Mouse (Mus musculus) cerebellum, adult 11-12 months (tissue): ENCODE data around the gene Zfp771.
A peak's percentile ranks its signal among the peaks of the same experiment; 100 is the strongest.

Source experiments
- DNase-seq: peaks from one replicate; pipeline ENCODE4 v3.0.0; 2022

The Zfp771 gene

DNA sequence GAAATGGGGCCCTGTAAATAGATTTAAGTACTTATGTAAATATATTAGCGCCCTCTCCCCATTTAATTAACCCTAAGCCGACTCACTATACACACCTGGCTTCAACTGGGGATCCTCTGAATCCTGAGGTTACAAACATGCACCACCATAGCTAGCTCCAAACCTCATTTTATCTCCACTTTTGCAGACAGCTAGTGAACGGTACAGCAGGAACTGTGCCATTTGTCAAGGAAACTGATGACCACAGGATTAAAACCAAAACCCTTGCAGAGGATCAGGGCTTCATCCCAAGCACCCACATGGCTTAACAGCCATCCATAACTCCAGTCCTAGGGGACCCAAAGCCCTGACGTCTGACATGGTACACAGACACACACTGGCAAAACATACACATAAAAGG is 10.9 kb downstream of the Zfp771 start:
- no peak for DNase-seq

- DNase-seq = no peak
Measured at GRCm38 (mm10) chr7:127255965-127256364, 11.9 kb downstream of the Zfp771 start.

DNA sequence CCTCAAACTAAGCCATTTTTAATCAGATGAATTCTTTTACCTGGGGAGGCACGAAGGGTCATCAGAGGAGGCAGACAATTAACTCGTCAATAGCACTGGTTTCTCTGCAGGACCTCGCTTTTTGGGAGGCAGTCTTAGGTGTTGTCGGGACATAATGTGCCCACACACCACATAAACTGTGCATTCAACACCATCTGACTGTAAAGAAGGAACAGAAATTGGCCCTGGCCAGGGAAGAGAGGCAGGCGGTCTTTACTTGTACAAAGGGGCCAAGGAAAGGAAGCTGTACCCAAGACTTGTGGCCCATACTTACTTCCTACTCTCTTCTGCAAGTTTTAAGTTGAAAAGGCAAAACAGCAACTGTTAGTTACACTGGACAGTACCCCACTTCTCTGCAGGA is 12.4 kb downstream of the Zfp771 start:
- no peak for DNase-seq

- DNase-seq = no peak
Measured at GRCm38 (mm10) chr7:127259186-127259905, 15.3 kb downstream of the Zfp771 start.

DNA sequence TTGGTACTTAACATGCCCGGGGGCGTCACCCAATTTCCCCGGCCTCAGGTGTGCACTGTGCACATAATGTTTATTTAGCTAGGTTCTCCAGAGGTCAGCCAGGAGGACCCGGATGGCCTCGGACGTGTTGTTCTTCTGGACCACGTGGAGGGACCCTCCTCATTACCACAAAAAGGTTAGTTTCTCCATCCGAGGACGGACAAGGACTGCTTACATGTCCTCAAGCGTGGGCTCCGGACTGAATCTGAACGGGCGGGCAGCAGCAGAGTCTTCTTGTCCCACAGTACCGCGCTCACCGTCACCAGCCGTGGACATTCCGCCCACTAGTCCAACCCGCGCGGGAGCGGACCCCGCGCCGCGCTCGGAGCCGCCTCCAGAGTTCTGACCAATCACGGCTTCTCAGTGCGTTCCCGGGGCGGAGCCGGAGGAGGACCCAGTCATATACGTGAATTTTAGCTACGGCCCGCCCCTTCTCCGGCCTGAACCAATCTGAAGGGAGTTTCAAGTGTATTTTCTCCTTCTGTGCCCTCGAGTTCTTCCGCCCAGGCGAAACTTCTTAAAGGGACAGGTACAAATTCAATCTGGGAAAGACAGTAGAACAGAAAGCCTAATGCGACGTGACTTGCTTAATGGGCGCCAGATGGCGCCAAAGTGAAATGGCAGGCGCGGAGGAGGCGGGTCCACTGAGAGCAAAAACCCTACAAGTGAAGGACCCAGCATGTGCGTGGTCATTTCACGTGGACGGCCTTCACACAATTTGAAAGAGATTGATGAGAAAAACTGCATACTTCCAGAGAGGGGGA is 16.4 kb downstream of the Zfp771 start, which contains the start of gene Dctpp1:
Dctpp1 (minus strand) TSS at position 401 of the 803 bp plus-strand sequence.
- DNase-seq = peak; percentile 98

DNA sequence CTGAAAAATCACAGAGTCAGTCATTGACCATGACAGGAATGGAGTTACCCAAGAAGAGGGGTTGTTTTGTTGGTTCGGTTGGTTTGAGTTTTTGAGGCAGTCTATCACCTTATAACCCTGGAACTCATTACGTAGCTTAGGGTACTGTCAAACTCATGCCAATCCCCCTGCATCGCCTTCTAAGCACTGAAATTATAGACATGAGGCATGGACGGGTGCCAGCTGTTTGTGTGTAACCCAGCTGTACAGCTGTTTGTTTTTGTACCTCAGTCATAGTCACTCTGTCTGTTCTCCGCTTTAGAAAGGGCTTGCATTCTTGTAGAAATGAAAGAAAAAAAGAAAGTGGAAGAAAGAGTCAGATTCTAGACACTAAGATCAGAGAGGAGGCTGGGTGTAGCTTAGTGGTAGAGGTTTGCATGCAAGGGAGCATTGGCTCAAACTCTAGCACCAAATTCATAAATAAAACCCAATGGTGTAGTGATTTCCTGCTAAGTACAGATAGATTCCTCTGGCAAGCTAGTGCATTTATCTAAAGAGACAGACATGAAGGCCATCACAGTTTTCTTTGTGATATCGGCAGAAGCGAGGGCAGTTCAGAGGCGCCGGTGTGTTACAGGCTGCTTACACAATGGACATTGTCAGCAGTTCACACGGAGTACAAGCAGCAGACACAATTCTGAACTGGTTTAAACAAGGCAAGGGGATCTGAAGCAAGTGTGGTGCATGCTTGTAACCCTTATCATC is 18.3 kb downstream of the Zfp771 start:
- no peak for DNase-seq

DNA sequence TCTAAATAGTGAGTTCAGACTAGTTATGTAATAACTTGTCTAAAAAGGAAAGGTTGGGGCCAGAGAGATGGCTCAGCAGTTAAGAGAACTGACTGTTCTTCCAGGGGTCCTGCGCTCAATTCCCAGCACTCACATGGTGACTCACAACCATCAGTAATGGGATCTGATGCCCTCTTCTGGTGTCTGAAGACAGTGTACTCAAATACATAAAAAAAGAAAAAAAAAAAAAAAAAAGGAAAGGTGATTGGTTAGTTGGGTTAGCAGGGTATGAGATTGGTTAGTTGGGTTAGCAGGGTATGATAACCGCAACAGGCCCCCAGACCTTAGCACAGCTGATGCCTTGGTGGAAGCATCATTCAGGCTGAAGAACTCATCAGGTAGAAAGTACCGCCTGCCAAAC is 19.5 kb downstream of the Zfp771 start:
- DNase-seq = no peak

- no peak for DNase-seq
Measured at GRCm38 (mm10) chr7:127270256-127270655, 26.2 kb downstream of the Zfp771 start.

GRCm38 (mm10) chr7:127270666-127271065 is 26.6 kb downstream of the Zfp771 start:
- DNase-seq = no peak

GRCm38 (mm10) chr7:127271093-127271492 is 27.0 kb downstream of the Zfp771 start:
- DNase-seq = no peak

DNA sequence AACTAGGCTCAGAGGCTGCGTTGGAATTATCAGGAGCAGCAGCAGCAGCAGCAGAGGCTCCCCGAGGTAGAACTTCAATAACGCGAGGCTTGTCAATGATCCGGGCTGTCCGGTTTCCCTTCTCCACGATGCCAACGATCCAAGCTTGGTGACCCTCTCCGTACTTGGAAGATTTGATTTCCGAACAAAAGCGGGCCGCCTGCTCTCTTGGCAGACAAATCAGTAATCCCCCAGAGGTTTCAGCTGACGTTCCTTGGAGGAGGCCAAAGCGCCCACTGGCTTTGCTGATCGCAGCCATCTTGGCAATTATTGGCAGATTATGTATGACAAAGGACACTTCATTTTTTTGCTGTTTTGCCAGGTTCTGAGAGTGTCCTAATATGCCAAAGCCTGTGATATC is 28.5 kb downstream of the Zfp771 start:
- no peak for DNase-seq

GRCm38 (mm10) chr7:127273118-127273923 is 29.2 kb downstream of the Zfp771 start:
- DNase-seq = no peak

- DNase-seq = peak; percentile 96
Measured at GRCm38 (mm10) chr7:127273925-127274789, 30.1 kb downstream of the Zfp771 start, which contains the start of gene Sephs2. TSS of gene Sephs2 (minus strand) at chr7:127274055.

GRCm38 (mm10) chr7:127276519-127276961 is 32.5 kb downstream of the Zfp771 start:
- DNase-seq = no peak

GRCm38 (mm10) chr7:127278311-127278710 is 34.2 kb downstream of the Zfp771 start:
- no peak for DNase-seq

- DNase-seq = no peak
Measured at GRCm38 (mm10) chr7:127280092-127280491, 36.0 kb downstream of the Zfp771 start.

GRCm38 (mm10) chr7:127281114-127281513 is 37.0 kb downstream of the Zfp771 start:
- DNase-seq = no peak

- no peak for DNase-seq
Measured at GRCm38 (mm10) chr7:127282190-127282589, 38.1 kb downstream of the Zfp771 start.

DNA sequence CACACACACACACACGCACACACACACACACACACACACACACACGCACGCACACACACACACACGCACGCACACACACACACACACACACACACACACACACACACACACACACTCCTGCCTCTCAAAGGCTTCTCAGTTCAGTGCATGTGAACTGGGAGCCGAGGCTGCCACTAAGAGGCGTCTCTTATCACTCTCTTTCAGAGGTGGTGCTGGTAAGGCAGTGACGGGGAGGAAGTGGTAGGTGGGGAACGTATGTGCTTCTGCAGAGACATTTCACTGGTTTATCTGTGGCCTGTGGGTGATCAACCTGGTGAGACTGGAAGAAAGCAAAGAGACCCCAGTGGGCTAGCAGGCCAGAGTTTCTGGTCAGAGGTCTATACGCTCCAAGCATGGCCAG is 41.1 kb downstream of the Zfp771 start:
- DNase-seq = no peak

GRCm38 (mm10) chr7:127287940-127288339 is 43.9 kb downstream of the Zfp771 start:
- no peak for DNase-seq

DNA sequence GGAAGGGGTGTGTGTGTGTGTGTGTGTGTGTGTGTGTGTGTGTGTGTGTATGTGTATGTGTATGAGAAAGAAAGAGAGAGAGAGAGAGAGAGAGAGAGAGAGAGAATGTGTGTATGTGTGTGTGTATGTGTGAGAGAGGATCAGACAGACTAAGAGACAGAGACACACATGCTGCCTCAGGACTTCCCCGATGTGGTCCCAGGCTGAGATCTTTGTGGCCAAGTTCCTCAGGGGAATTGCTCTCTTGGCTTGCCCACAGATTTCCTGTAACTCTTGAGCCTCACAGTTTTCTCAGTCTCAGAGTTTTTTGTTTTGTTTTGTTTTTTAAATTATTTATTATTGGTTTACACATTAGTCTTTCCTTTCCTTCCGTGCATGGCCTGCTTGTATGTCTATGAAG is 45.2 kb downstream of the Zfp771 start:
- no peak for DNase-seq
